Mouse (Mus musculus): ENCODE results near the gene Adam11.

DNA sequence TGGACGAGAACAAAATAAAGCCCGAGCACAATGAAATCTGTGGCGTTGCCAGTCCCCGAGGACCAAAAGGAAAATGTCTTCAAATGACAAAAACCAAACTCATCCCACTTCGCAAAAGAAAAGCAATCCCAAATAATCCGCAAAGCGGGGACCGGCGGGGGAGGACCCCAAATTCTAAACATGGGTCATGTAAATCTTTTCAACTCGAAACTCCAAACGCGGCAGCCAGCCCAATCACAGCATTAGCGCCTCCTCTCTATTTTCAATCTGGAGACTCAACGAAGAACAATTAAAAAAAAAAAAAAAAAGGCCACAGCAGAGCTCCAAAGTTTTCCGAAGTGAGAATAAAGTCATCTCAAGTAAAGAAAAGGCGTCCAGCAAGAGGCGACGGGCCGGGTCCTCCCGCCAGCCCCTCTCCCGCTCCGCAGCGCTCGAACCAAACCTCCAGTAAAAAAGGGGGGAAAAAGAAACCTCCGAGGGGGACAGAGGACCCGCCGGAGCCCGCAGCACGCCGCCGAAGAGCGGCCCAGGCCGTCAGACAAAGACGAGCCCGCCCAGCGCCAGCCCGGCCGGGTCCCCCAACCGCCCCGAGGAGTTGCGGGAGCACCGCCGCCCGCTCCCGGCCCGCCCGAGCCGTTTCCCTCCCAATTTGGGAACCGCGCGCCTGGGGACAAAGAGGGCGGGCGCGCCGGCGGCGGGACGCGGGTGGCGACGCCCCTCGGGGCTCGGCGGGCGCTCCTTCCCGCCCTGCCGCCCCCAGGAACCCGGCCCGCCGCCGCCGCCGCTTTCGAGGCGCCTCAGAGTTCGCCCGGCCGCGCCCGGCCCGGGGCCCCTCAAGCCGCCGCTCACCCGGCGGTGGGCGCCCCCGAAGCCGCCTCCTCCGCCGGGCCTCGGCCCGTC lies 57.1 kb downstream of the Adam11 start:
- no peak for TF ChIP-seq POLR2A (IDR thresholded peaks at IDR 0.05; ENCODE audit: insufficient read depth, low read depth, low read length)
- TF ChIP-seq CTCF (IDR thresholded peaks at IDR 0.05; ENCODE audit: insufficient read depth, low read depth, low read length), result no peak
